Mouse (Mus musculus): Measurements from ENCODE around the gene Ddhd1.

DNA sequence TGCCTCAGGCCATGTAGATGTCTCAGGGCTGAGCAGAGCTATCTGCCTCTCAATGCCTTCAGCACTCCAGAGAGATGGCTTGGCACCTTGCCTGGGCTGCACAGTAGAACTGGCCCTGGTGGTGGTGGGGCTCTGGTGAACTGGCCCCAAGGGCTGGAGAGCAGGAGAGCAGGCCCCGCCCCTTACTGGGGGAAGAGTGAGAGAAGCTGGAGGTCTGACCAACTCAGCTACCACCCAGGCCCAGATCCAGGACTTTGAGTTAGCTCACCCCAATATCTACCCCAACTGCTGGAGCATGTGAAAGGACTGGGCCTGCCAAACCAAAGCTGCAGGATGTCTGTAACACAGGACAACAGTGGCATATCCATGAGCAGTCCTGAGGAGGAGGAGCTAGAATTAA is 94.4 kb downstream of the Ddhd1 start:
- TF ChIP-seq REST (IDR thresholded peaks at IDR 0.05; ENCODE audit: insufficient read depth, insufficient read length) (no peak), POLR2A (IDR thresholded peaks at IDR 0.05; ENCODE audit: insufficient read length, low read depth) (no peak), TCF12 (IDR thresholded peaks at IDR 0.05; ENCODE audit: insufficient read depth, poor library complexity, severe bottlenecking) (no peak), POLR2AphosphoS2 (IDR thresholded peaks at IDR 0.05; ENCODE audit: insufficient read length, low read depth) (no peak), MAX (IDR thresholded peaks at IDR 0.05; ENCODE audit: low read depth) (no peak), USF1 (IDR thresholded peaks at IDR 0.05; ENCODE audit: low read depth) (no peak), E2F4 (IDR thresholded peaks at IDR 0.05; ENCODE audit: insufficient read depth) (no peak), MYOD1 (IDR thresholded peaks at IDR 0.05; ENCODE audit: control insufficient read depth in 1 of 3, insufficient read length in 2 of 3, low read depth in 2 of 3) (no peak), TCF3 (IDR thresholded peaks at IDR 0.05; ENCODE audit: insufficient read length, low read depth) (no peak)

Measured in myocyte (in vitro differentiated cells).